Mouse (Mus musculus): ENCODE data around the gene Tbl2. TPM values are rescaled to one million over a fixed set of nuclear protein-coding genes. Genes with fewer than 3 reads are reported as not detected.

Tbl2 gene
- 19.3 TPM for polyA plus RNA-seq (2017; shearing (Covaris generic))

DNA sequence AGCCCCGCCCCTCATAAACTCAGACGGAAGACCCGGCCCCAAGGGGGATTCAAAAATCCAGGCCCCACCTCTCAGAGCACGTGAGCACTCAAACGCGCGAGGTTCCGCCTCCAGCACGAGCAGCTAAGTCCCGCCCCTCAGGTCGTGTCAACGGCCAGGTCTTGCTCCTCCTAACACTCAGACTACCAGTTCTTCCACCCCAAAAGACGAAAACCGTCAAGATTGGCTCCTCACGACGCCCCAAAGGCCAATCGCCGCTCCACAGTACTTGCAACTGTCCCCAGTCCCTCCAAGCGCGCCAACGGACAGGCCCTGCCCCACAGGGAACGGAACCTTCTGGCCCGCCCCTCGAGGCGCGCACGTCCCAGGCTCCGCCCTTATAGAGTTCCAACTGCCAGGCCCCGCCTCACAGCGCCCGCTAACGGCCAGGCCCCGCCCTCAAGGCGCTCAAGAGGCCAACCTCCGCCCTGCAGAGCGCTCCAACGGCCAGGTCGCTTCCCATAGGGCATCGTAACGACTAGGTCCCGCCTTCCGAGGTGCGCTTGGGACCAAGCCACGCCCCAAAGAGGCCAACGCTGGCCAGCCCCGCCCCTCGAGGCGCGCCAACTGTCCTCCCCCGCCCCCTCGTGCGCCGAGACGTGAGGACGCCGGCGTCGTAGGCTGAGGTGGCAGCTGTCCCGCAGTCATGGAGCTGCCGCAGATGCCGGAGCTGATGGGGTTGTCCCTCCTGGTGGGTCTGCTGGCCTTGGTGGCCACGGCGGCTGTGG is at the start of gene Tbl2:
Gene Tbl2, plus strand, starts transcription at position 605 of the 767 bp plus-strand sequence.

DNA sequence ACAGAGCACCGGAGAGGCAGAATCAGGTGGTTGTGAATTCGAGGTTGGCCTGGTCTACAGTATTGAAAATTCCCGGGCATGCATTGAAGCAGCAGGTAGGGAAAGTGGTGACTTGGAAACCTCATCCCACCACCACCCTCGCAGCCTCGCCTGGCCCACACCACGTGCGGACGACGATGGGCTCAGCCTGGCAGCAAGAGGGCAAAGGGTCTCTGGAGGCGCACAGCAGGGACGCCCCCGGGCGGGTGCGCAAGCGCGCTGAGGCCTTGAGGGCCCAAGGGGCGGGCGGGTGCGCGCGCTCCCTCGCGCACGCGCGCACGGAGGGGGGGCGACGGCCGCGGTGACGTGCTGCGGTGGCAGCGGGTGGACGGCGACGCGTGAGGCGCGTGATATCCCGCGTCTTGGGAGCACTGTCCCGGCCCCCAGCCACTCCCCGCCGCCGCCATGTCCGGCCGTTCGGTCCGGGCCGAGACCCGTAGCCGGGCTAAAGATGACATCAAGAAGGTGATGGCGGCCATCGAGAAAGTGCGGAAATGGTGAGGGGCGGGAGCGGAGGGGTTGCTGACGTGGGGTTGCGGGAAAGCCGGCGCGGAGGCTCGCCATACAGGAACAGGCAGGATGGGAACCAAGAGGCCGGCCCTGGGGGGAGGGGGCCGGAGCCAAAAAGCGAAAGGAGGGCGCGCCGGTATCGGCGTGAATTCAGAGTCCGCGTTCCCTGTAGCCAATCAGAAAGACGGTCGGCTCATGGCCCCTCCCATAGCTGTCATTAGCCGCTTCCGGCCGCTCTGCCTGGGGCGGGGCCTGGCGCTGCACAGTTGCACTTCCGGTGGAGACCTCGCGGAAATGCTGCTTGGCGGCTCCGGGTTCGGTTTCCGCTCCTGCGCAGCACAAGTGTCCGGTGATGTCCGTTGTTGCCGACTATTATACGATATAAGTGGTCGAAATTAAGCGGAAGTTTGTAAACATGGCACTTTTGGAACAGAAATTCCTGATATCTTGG is 18.9 kb downstream of the Tbl2 start, which contains the start of gene Bcl7b:
Gene Bcl7b, plus strand, starts transcription at position 221 of the 1,000 bp plus-strand sequence.

GRCm38 (mm10) chr5:135186621-135187348 is 37.3 kb downstream of the Tbl2 start, which contains the start of gene Baz1b:
Baz1b (plus strand) TSS chr5:135187264.

Other genes starting within 250 kb of the Tbl2 start
- gene Tmem270, start 242.9 kb upstream of the Tbl2 start, polyA plus RNA-seq (2017; shearing (Covaris generic)), result not detected
- not detected for gene Cldn13, start 234.1 kb upstream of the Tbl2 start, polyA plus RNA-seq (2017; shearing (Covaris generic))
- gene Mettl27, start 217.3 kb upstream of the Tbl2 start, polyA plus RNA-seq (2017; shearing (Covaris generic)), result 4.1 TPM
- gene Cldn4, start 202.7 kb upstream of the Tbl2 start, polyA plus RNA-seq (2017; shearing (Covaris generic)), result not detected
- not detected for gene Cldn3, start 163.4 kb upstream of the Tbl2 start, polyA plus RNA-seq (2017; shearing (Covaris generic))
- gene Abhd11, start 140.5 kb upstream of the Tbl2 start, polyA plus RNA-seq (2017; shearing (Covaris generic)), result 64.6 TPM
- 4.2 TPM for gene Stx1a, start 126.2 kb upstream of the Tbl2 start, polyA plus RNA-seq (2017; shearing (Covaris generic))
- gene Dnajc30, start 85.5 kb upstream of the Tbl2 start, polyA plus RNA-seq (2017; shearing (Covaris generic)), result 9.6 TPM
- gene Bud23, start 84.7 kb upstream of the Tbl2 start, polyA plus RNA-seq (2017; shearing (Covaris generic)), result 86.6 TPM
- not detected for gene Vps37d, start 71.4 kb upstream of the Tbl2 start, polyA plus RNA-seq (2017; shearing (Covaris generic))
- not detected for gene Mlxipl, start 59.8 kb upstream of the Tbl2 start, polyA plus RNA-seq (2017; shearing (Covaris generic))
- gene Bcl7b, start 18.6 kb downstream of the Tbl2 start, polyA plus RNA-seq (2017; shearing (Covaris generic)), result 121 TPM
- gene Baz1b, start 37.6 kb downstream of the Tbl2 start, polyA plus RNA-seq (2017; shearing (Covaris generic)), result 44.1 TPM
- not detected for gene Fzd9, start 101.6 kb downstream of the Tbl2 start, polyA plus RNA-seq (2017; shearing (Covaris generic))
- not detected for gene Fkbp6, start 200.4 kb downstream of the Tbl2 start, polyA plus RNA-seq (2017; shearing (Covaris generic))
- not detected for gene Trim50, start 203.6 kb downstream of the Tbl2 start, polyA plus RNA-seq (2017; shearing (Covaris generic))
- 28.4 TPM for gene Nsun5, start 220.3 kb downstream of the Tbl2 start, polyA plus RNA-seq (2017; shearing (Covaris generic))
- 41.4 TPM for gene Pom121, start 244.9 kb downstream of the Tbl2 start, polyA plus RNA-seq (2017; shearing (Covaris generic))

Data from effector memory CD4-positive, alpha-beta T cell, adult 5 months (primary cell).